Mouse (Mus musculus) embryonic facial prominence, embryonic 13.5 days (tissue): ENCODE measurements around the gene Tmem59l. TPM values are rescaled to one million over a fixed set of nuclear protein-coding genes. Genes with fewer than 3 reads are reported as not detected.
A peak's percentile ranks its signal among the peaks of the same experiment; 100 is the strongest.

Experiments used
- ATAC-seq: fragments of 200-750 bp; cut with Nextera tagmentation; 2 replicates; pipeline ENCODE4 v1.8.0; 2017; ENCODE audit warnings: low read depth; ENCODE audit not compliant: insufficient number of reproducible peaks, insufficient read depth, low FRiP score, low TSS enrichment
- H3K27ac ChIP-seq: fragments of 300-500 bp; sonication (generic); 2 replicates; pipeline ENCODE4 v1.5.1; 2015; ENCODE audit warnings: moderate library complexity, mild to moderate bottlenecking, inconsistent platforms
- H3K27me3 ChIP-seq: fragments of 300-500 bp; sonication (generic); 2 replicates; pipeline ENCODE4 v1.6.1; 2015; ENCODE audit warnings: mild to moderate bottlenecking, inconsistent platforms
- H3K36me3 ChIP-seq: fragments of 300-500 bp; sonication (generic); 2 replicates; pipeline ENCODE4 v1.6.1; 2015; ENCODE audit warnings: mild to moderate bottlenecking, inconsistent platforms
- H3K4me1 ChIP-seq: fragments of 300-500 bp; sonication (generic); 2 replicates; pipeline ENCODE4 v1.6.1; 2015; ENCODE audit warnings: inconsistent platforms
- H3K4me2 ChIP-seq: fragments of 300-500 bp; sonication (generic); 2 replicates; pipeline ENCODE4 v1.6.1; 2015; ENCODE audit warnings: moderate library complexity, mild to moderate bottlenecking, inconsistent platforms
- H3K4me3 ChIP-seq: fragments of 300-500 bp; sonication (generic); 2 replicates; pipeline ENCODE4 v1.5.1; 2015; ENCODE audit warnings: mild to moderate bottlenecking, inconsistent platforms
- H3K9ac ChIP-seq: fragments of 300-500 bp; sonication (generic); 2 replicates; pipeline ENCODE4 v1.6.1; 2015; ENCODE audit warnings: mild to moderate bottlenecking, inconsistent platforms
- H3K9me3 ChIP-seq: fragments of 300-500 bp; sonication (generic); 2 replicates; pipeline ENCODE4 v1.6.1; 2016; ENCODE audit warnings: inconsistent platforms
- WGBS: fragments of 180-500 bp; shearing (Covaris S2); methylation state at CpG from one replicate; pipeline ENCODE4 v1.1.7; 2015; ENCODE audit warnings: mixed read lengths; 5-methylcytosine and 5-hydroxymethylcytosine counted together
- polyA plus RNA-seq: library from polyadenylated mRNA; unstranded; fragments of >200 nt; fragmentation: Nextera tagmentation; extraction: Ambion mirVana; gene quantifications from 2 replicates; pipeline ENCODE4 v1.2.1, GENCODE M21; 2015

Tmem59l gene
- polyA plus RNA-seq, 1 experiment from 2014 or later = 34.8 TPM

DNA sequence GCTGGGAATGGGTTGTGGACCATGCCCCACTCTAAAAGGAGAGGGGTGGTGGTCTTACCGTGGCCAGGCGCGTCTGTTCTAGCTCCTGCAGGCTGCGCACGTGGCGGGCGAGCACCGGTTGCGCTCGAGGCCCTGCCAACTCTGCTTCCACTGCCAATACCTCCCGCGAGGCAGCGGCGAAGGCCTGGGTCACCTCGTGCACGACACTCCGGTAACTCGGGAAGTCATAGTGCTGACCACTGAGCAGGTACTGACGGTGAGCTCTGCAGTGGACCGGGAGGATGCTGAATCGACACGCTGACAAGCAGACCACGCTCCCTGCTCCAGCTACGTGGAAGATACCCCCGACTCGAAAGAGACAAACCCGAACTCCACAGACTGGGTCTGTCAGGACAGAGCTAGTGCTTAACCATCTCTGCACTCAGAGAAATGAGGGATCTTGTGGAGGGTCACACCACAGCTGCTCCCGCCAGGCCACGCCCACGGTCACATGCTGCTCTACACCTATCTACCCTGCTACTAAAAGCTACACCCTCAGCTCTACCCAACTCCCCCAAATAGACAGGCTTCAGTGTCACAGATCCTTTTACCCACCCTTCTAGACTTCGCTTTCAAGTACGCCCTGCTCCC is 18.7 kb upstream of the Tmem59l start:
- Histone ChIP-seq H3K36me3 (peaks cover 30% of the 10 kb centered on the region), H3K4me1 (peaks cover 68% of the 10 kb centered on the region), H3K27me3 (peaks cover 19% of the 10 kb centered on the region), H3K4me3 (peak overlapping the region; percentile 68), H3K4me2 (peak overlapping the region; percentile 73), H3K9ac (peak overlapping the region; percentile 89), H3K27ac (peak overlapping the region; percentile 94), H3K9me3 (no peaks in the 10 kb centered on the region)
- 31% methylated on average over 32 of the region's 32 CpGs for WGBS
- no peak for ATAC-seq

DNA sequence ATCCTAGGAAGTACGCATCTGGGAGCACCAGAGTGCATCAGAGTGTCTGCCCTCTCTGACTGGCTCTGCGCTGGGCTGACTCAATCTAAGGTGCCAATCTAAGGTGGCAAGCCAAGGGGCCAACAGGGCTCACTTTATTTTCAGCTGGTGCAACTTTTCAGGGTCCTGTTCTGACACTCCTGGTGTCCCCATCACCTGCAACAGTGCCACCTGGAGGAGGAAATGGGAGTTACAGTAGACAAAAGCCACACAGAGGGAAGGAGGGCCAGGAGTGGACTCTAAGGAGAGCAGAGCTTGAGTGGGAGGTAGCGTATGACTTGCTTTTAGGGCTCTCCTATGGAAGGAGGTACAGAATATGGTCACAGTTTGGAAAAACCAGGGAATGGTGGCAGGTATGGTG is 17.7 kb upstream of the Tmem59l start:
- Histone ChIP-seq H3K4me1 (peaks cover 77% of the 10 kb centered on the region), H3K27me3 (peaks cover 26% of the 10 kb centered on the region), H3K27ac (peak overlapping the region; percentile 94), H3K36me3 (peaks cover 37% of the 10 kb centered on the region), H3K4me2 (peak overlapping the region; percentile 73), H3K4me3 (peak overlapping the region; percentile 68), H3K9me3 (no peaks in the 10 kb centered on the region), H3K9ac (no peak overlapping the region)
- ATAC-seq = no peak
- 41% methylated on average over 3 of the region's 3 CpGs for WGBS

DNA sequence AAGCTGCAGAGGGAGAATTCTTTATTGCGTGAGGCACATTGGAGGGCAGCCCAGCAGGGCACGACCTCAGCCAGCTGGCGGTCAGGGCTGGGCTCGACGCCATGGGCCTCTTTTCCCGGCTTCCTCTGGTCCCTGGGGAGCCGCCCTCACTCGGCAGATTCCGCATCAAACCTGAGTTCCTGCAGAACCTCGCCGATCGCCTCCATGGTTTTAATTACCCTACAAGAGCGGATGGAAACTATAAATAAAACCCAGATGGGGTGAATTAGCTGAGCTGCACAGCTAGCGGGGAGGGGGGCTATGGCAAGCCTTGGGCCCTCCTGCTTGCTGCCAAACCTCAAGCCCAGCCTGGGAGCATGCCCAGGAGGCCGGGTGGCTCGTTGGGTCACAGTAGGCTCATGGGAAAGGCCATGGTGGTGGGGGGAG is 17.1 kb upstream of the Tmem59l start:
- Histone ChIP-seq H3K9ac (0 out of 2 replicates have a peak overlapping the region, but pooled peaks have one; percentile 27), H3K4me1 (peaks cover 80% of the 10 kb centered on the region), H3K27me3 (peaks cover 26% of the 10 kb centered on the region), H3K9me3 (no peaks in the 10 kb centered on the region), H3K4me3 (peak overlapping the region; percentile 68), H3K4me2 (peak overlapping the region; percentile 73), H3K36me3 (peaks cover 37% of the 10 kb centered on the region), H3K27ac (peak overlapping the region; percentile 94)
- ATAC-seq = peak; percentile 41
- 25% methylated on average over 16 of the region's 16 CpGs for WGBS

GRCm38 (mm10) chr8:70503062-70503750 is 16.0 kb upstream of the Tmem59l start:
- H3K4me1 ChIP-seq = peaks cover 78% of the 10 kb centered on the region
- 11% methylated on average over 46 of the region's 46 CpGs for WGBS
- peaks cover 31% of the 10 kb centered on the region for H3K36me3 ChIP-seq
- peak overlapping the region; percentile 19 for H3K4me3 ChIP-seq
- ATAC-seq = no peak
- H3K27me3 ChIP-seq = peaks cover 32% of the 10 kb centered on the region
- H3K9me3 ChIP-seq = no peaks in the 10 kb centered on the region
- H3K9ac ChIP-seq = peak overlapping the region; percentile 49
- H3K4me2 ChIP-seq = peak overlapping the region; percentile 73
- peak overlapping the region; percentile 94 for H3K27ac ChIP-seq

DNA sequence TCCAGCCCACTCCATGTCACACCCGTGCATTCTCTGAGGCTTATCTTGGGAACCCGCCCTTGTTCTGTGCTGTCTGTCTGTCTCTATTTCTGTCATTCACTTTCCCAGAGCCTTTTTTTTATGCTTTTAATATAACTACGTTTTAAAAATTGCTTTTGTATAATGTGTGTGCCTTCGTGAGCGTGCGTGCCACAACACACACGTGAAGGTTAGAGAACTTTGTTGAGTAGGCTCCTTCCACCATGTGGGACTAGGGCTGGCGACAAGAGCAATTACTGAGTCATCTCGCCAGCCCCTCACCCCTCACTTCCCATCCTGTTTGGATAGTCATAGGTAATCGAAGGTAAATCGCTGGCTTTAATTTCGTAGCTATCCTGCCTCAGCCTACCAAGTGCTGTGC is 15.4 kb upstream of the Tmem59l start:
- no peak for ATAC-seq
- H3K27me3 ChIP-seq = peaks cover 34% of the 10 kb centered on the region
- peaks cover 77% of the 10 kb centered on the region for H3K4me1 ChIP-seq
- no peaks in the 10 kb centered on the region for H3K9me3 ChIP-seq
- peak overlapping the region; percentile 49; the same call in 1 of the 2 replicates for H3K9ac ChIP-seq
- peak overlapping the region; percentile 73; the same call in 1 of the 2 replicates for H3K4me2 ChIP-seq
- whole genome bisulfite sequencing = 34% methylated on average over 12 of the region's 12 CpGs
- H3K36me3 ChIP-seq = peaks cover 25% of the 10 kb centered on the region
- H3K27ac ChIP-seq = no peak overlapping the region; the same call in 1 of the 2 replicates
- no peak overlapping the region for H3K4me3 ChIP-seq

- H3K27me3 ChIP-seq = peaks cover 37% of the 10 kb centered on the region
- H3K4me1 ChIP-seq = peaks cover 73% of the 10 kb centered on the region
- peak overlapping the region; percentile 49; the same call in 1 of the 2 replicates for H3K9ac ChIP-seq
- 25% methylated on average over 23 of the region's 23 CpGs for WGBS
- peak overlapping the region; percentile 73 for H3K4me2 ChIP-seq
- H3K4me3 ChIP-seq = 0 out of 2 replicates have a peak overlapping the region, but pooled peaks have one; percentile 3
- peaks cover 25% of the 10 kb centered on the region for H3K36me3 ChIP-seq
- no peak for ATAC-seq
- no peaks in the 10 kb centered on the region for H3K9me3 ChIP-seq
- H3K27ac ChIP-seq = no peak overlapping the region
Observed at GRCm38 (mm10) chr8:70501820-70502529, 14.8 kb upstream of the Tmem59l start.

DNA sequence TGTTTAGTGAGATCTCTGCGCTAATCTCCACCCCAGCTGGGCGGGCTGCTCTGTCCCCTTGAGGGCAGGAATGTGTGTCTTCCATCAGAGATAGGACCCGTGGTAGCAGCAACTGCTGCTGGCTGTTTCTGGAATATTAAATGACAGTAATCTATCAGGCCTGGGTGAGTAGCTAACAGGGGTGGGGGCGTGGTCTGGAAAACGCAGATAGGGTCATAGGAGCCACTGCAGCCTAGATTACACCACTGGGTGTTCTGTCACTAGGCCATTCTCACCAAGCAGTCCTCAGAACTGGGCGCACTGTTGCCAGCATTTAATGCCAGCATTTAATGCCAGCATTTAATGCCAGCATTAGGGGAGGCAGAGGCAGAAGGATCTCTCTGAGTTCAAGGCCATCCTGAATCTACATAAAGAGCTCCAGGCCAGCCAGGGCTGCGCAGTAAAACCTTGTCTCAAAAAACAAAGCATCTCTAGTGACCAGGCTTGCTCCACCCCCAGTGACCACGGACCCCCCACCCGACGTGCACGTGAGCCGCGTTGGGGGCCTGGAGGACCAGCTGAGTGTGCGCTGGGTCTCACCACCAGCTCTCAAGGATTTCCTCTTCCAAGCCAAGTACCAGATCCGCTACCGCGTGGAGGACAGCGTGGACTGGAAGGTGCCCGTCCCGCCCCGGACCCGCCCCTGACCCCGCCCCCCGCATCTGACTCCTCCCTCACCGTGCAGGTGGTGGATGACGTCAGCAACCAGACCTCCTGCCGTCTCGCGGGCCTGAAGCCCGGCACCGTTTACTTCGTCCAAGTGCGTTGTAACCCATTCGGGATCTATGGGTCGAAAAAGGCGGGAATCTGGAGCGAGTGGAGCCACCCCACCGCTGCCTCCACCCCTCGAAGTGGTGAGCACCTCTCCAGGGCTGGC is 13.5 kb upstream of the Tmem59l start:
- Histone ChIP-seq H3K9me3 (no peaks in the 10 kb centered on the region), H3K4me3 (0 out of 2 replicates have a peak overlapping the region, but pooled peaks have one; percentile 2), H3K27me3 (peaks cover 50% of the 10 kb centered on the region), H3K4me1 (peaks cover 74% of the 10 kb centered on the region), H3K36me3 (peaks cover 24% of the 10 kb centered on the region; the same call in 1 of the 2 replicates), H3K27ac (no peak overlapping the region), H3K9ac (no peak overlapping the region), H3K4me2 (peak overlapping the region; percentile 40)
- WGBS = 13% methylated on average over 39 of the region's 39 CpGs
- no peak for ATAC-seq

- ATAC-seq = no peak
- H3K4me2 ChIP-seq = peak overlapping the region; percentile 82
- peak overlapping the region; percentile 66 for H3K4me3 ChIP-seq
- H3K36me3 ChIP-seq = peaks cover 15% of the 10 kb centered on the region; the same call in 1 of the 2 replicates
- H3K27me3 ChIP-seq = peaks cover 79% of the 10 kb centered on the region
- peak overlapping the region; percentile 89 for H3K27ac ChIP-seq
- WGBS = 10% methylated on average over 12 of the region's 12 CpGs
- H3K4me1 ChIP-seq = peaks cover 71% of the 10 kb centered on the region
- no peaks in the 10 kb centered on the region for H3K9me3 ChIP-seq
- H3K9ac ChIP-seq = peak overlapping the region; percentile 87
Observed at GRCm38 (mm10) chr8:70495771-70496062, 8.6 kb upstream of the Tmem59l start.

- Histone ChIP-seq H3K36me3 (peaks cover 10% of the 10 kb centered on the region; the same call in 1 of the 2 replicates), H3K9me3 (no peaks in the 10 kb centered on the region), H3K9ac (peak overlapping the region; percentile 87), H3K27me3 (peaks cover 79% of the 10 kb centered on the region), H3K4me2 (peak overlapping the region; percentile 82), H3K4me3 (peak overlapping the region; percentile 66), H3K27ac (peak overlapping the region; percentile 89), H3K4me1 (peaks cover 71% of the 10 kb centered on the region)
- no peak for ATAC-seq
- WGBS = 3% methylated on average over 21 of the region's 21 CpGs
Observed at GRCm38 (mm10) chr8:70495001-70495770, 8.0 kb upstream of the Tmem59l start.

DNA sequence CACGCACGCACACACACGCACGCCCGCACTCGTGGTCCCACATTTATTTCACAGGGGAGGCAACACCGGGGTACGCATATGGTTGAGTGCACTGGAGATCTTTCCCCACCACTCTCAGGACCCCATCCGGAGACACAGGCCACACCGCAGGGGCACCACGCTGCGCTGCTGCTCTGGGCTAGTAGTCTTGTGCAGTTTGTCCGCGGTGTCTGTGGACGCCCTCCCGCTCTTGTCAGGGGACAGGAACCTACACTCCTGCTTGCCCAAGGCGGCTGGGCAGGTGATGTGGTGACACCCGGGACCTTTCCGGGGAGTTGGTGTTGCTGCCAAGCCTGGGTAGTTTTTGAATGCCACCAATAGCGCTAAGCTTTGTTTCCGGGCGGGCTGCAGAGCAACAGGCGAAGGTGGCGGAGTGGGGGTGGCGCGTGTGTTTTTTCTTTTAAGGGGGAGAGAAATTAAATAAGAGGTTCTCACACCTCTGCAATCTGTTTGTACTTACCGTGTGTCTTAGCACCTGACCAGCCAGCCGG is 7.3 kb upstream of the Tmem59l start:
- Histone ChIP-seq H3K36me3 (peaks cover 9% of the 10 kb centered on the region; the same call in 1 of the 2 replicates), H3K4me2 (peak overlapping the region; percentile 82), H3K9ac (peak overlapping the region; percentile 87), H3K4me3 (peak overlapping the region; percentile 66), H3K27ac (peak overlapping the region; percentile 89), H3K9me3 (no peaks in the 10 kb centered on the region), H3K4me1 (peaks cover 71% of the 10 kb centered on the region), H3K27me3 (peaks cover 85% of the 10 kb centered on the region)
- WGBS = 2% methylated on average over 28 of the region's 28 CpGs
- ATAC-seq = no peak
